Mouse (Mus musculus) cerebellum, adult 2 months (tissue): ENCODE results near the gene Il10rb. TPM values are rescaled to one million over a fixed set of nuclear protein-coding genes. Genes with fewer than 3 reads are reported as not detected.
"Not testable (repeated sequence)": the region's sequence is repeated elsewhere in the genome, so short reads cannot be mapped to it uniquely, and the experiment has no call there.

Experiments used
- DNase-seq, 2 experiments: peaks; one replicate each; pipeline ENCODE4 v3.0.0; 2021
- H3K27ac ChIP-seq: fragments of 200-500 bp; 2 replicates; pipeline ENCODE4 v1.5.1; 2012; ENCODE audit warnings: low read length, control low read depth, inconsistent platforms; ENCODE audit not compliant: insufficient read depth
- H3K27me3 ChIP-seq: fragments of 200-500 bp; 2 replicates; pipeline ENCODE4 v1.6.1; 2012; ENCODE audit warnings: inconsistent platforms, mild to moderate bottlenecking, low read length, moderate library complexity; ENCODE audit not compliant: control insufficient read depth, insufficient read depth
- H3K4me1 ChIP-seq: fragments of 200-500 bp; 2 replicates; pipeline ENCODE4 v1.6.1; 2011; ENCODE audit warnings: low read length; ENCODE audit not compliant: control insufficient read depth, insufficient read depth
- H3K4me3 ChIP-seq: fragments of 200-500 bp; replicated peaks from 2 replicates; pipeline ENCODE3; 2011; ENCODE audit warnings: mild to moderate bottlenecking, low read depth, low read length, control low read depth; ENCODE audit not compliant: insufficient read depth
- CTCF ChIP-seq: fragments of 200-500 bp; IDR thresholded peaks from 2 replicates; pipeline ENCODE4 v1.5.1; 2011; ENCODE audit warnings: low read depth, mild to moderate bottlenecking, control low read depth, low read length, moderate library complexity, borderline replicate concordance; ENCODE audit not compliant: insufficient read depth
- POLR2A ChIP-seq: fragments of 200-500 bp; IDR thresholded peaks from 2 replicates; pipeline ENCODE4 v1.6.1; 2011; ENCODE audit warnings: low read length, control low read depth, borderline replicate concordance; ENCODE audit not compliant: insufficient read depth
- WGBS: fragments of 180-500 bp; shearing (Covaris S2); methylation state at CpG from one replicate; pipeline ENCODE4 v1.1.7; 2018; 5-methylcytosine and 5-hydroxymethylcytosine counted together
- polyA plus RNA-seq: library from polyadenylated mRNA; depleted of rRNA; stranded (reverse); fragments of >200 nt; gene quantifications from 2 replicates; pipeline ENCODE4 v1.2.3, GENCODE M21; 2012

Gene Il10rb
- polyA plus RNA-seq, 1 experiment: 10.4 TPM

- no peak for DNase-seq
- Histone ChIP-seq H3K27ac (no peak overlapping the region), H3K4me3 (no peak overlapping the region), H3K27me3 (no peaks in the 10 kb centered on the region; the same call in 1 of the 2 replicates), H3K4me1 (no peaks in the 10 kb centered on the region)
- WGBS: 48% methylated on average over 5 of the region's 5 CpGs
- TF ChIP-seq CTCF: no peak
Measured at GRCm38 (mm10) chr16:91432720-91433328, 26.9 kb downstream of the Il10rb start.

DNA sequence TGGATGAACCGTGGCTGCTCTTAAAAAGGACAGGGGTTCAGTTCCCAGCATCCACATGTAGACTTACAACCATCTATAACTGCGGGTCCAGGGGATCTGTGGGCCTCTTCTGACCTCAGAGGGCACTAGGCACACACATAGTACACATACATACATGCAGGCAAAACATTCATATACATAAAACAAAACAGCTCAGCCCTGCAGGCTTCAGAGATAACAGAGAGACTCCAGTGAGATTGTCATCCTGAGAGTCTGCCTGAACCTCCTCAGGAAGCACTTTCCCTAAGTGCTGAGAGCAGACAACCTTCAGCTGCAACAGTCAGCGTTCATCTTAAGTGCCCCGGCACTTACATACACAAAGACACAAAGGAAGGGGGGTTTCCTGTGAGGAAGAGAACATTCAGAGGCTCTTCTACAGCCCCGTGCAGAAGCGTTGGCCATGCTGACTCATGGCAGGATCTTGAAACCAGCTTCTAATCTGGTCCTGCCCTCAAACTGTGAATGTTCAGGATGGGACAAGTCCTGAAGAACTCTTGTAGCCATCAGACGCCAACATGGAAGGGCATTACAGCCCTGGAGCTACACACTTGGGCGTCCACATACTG is 27.5 kb downstream of the Il10rb start:
- 82% methylated on average over 8 of the region's 8 CpGs for WGBS
- DNase-seq: no peak
- H3K4me1 ChIP-seq: no peaks in the 10 kb centered on the region
- no peak overlapping the region for H3K27ac ChIP-seq
- no peak for TF ChIP-seq POLR2A
- no peak for TF ChIP-seq CTCF
- no peak overlapping the region for H3K4me3 ChIP-seq
- no peaks in the 10 kb centered on the region; the same call in 1 of the 2 replicates for H3K27me3 ChIP-seq

- Histone ChIP-seq H3K4me3 (no peak overlapping the region), H3K4me1 (no peaks in the 10 kb centered on the region), H3K27me3 (no peaks in the 10 kb centered on the region; the same call in 1 of the 2 replicates), H3K27ac (no peak overlapping the region)
- 95% methylated on average over 3 of the region's 3 CpGs for WGBS
- DNase-seq: no peak
- TF ChIP-seq POLR2A: no peak
- no peak for TF ChIP-seq CTCF
Measured at GRCm38 (mm10) chr16:91434119-91434518, 28.2 kb downstream of the Il10rb start.

- no peak for TF ChIP-seq CTCF
- no peak for TF ChIP-seq POLR2A
- Histone ChIP-seq H3K4me1 (no peaks in the 10 kb centered on the region), H3K27me3 (no peaks in the 10 kb centered on the region), H3K27ac (no peak overlapping the region), H3K4me3 (no peak overlapping the region)
- DNase-seq: no peak
- WGBS: 63% methylated on average over 3 of the region's 3 CpGs
Measured at GRCm38 (mm10) chr16:91438081-91438480, 32.1 kb downstream of the Il10rb start.

GRCm38 (mm10) chr16:91438599-91438998 is 32.6 kb downstream of the Il10rb start:
- not testable (repeated sequence) for H3K27ac ChIP-seq, DNase-seq, H3K4me3 ChIP-seq, H3K27me3 ChIP-seq, H3K4me1 ChIP-seq
- 74% methylated on average over 1 of the region's 1 CpGs for WGBS

GRCm38 (mm10) chr16:91441366-91441765 is 35.4 kb downstream of the Il10rb start:
- TF ChIP-seq CTCF (no peak), POLR2A (no peak)
- Histone ChIP-seq H3K4me3 (no peak overlapping the region), H3K27ac (no peak overlapping the region), H3K27me3 (no peaks in the 10 kb centered on the region), H3K4me1 (no peaks in the 10 kb centered on the region)
- WGBS: 43% methylated on average over 7 of the region's 7 CpGs
- no peak for DNase-seq

- H3K4me1 ChIP-seq: no peaks in the 10 kb centered on the region
- no peak overlapping the region for H3K4me3 ChIP-seq
- no peak for DNase-seq
- TF ChIP-seq POLR2A (no peak), CTCF (no peak)
- WGBS: 86% methylated on average over 7 of the region's 7 CpGs
- H3K27ac ChIP-seq: no peak overlapping the region
- no peaks in the 10 kb centered on the region for H3K27me3 ChIP-seq
Measured at GRCm38 (mm10) chr16:91441811-91442240, 35.9 kb downstream of the Il10rb start.

DNA sequence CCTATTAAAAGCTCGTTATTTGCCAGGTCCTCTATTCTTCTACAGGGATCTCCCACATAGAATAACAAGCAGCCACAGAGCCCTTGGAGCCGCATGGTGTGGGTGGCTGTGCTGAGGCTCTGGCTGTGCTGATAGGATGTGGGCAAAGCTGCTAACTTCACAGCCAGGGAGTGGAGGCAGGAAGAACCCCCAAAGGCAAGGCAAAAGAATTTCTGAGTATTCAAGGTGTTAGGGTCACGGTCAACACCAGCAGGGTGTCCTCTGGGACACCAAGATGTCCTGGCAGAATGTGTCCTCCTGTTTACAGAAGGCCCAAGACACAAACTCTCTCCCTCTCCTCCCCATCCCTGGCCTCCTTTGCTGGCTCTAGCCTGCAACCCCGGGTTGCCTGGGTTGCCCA is 36.5 kb downstream of the Il10rb start:
- Histone ChIP-seq H3K27ac (no peak overlapping the region), H3K4me1 (no peaks in the 10 kb centered on the region), H3K4me3 (no peak overlapping the region), H3K27me3 (no peaks in the 10 kb centered on the region)
- TF ChIP-seq POLR2A (no peak), CTCF (no peak)
- DNase-seq: no peak
- 65% methylated on average over 4 of the region's 4 CpGs for WGBS
